Mouse (Mus musculus): ENCODE results near the gene Setd1b. TPM values are rescaled to one million over a fixed set of nuclear protein-coding genes. Genes with fewer than 3 reads are reported as not detected.
A peak's percentile ranks its signal among the peaks of the same experiment; 100 is the strongest.

Gene Setd1b
- polyA plus RNA-seq, 1 experiment from 2014 or later = 12.5 TPM

GRCm38 (mm10) chr5:123137044-123137909 is 4.7 kb upstream of the Setd1b start:
- H3K4me2 ChIP-seq (ENCODE audit: low read length) = peak overlapping the region; percentile 99
- H3K36me3 ChIP-seq (ENCODE audit: control insufficient read depth, insufficient read depth) = peaks cover 2% of the 10 kb centered on the region; the same call in 1 of the 2 replicates
- 1% methylated on average over 20 of the region's 20 CpGs for WGBS
- peak overlapping the region; percentile 63 for H3K4me3 ChIP-seq (replicated peaks; ENCODE audit: low read length)
- peaks cover 55% of the 10 kb centered on the region for H3K4me1 ChIP-seq (replicated peaks; ENCODE audit: control insufficient read depth, insufficient read depth, low read length)
- no peak for ATAC-seq
- no peaks in the 10 kb centered on the region for H3K27me3 ChIP-seq (replicated peaks; ENCODE audit: control insufficient read depth, insufficient read depth, low read length)
- H3K9ac ChIP-seq (replicated peaks; ENCODE audit: low read depth, low read length) = peak overlapping the region; percentile 98
- H3K27ac ChIP-seq (ENCODE audit: low read length) = peak overlapping the region; percentile 100
- H3K9me3 ChIP-seq (ENCODE audit: control insufficient read depth, low read length) = no peaks in the 10 kb centered on the region

GRCm38 (mm10) chr5:123137910-123138229 is 4.1 kb upstream of the Setd1b start:
- Histone ChIP-seq H3K4me2 (ENCODE audit: low read length) (peak overlapping the region; percentile 99), H3K36me3 (ENCODE audit: control insufficient read depth, insufficient read depth) (peaks cover 2% of the 10 kb centered on the region; the same call in 1 of the 2 replicates), H3K27me3 (replicated peaks; ENCODE audit: control insufficient read depth, insufficient read depth, low read length) (no peaks in the 10 kb centered on the region), H3K9me3 (ENCODE audit: control insufficient read depth, low read length) (no peaks in the 10 kb centered on the region), H3K27ac (ENCODE audit: low read length) (peak overlapping the region; percentile 100), H3K4me3 (replicated peaks; ENCODE audit: low read length) (peak overlapping the region; percentile 63), H3K4me1 (replicated peaks; ENCODE audit: control insufficient read depth, insufficient read depth, low read length) (peaks cover 49% of the 10 kb centered on the region), H3K9ac (replicated peaks; ENCODE audit: low read depth, low read length) (peak overlapping the region; percentile 98)
- ATAC-seq = no peak
- WGBS = 2% methylated on average over 5 of the region's 6 CpGs

GRCm38 (mm10) chr5:123138230-123138911 is 3.6 kb upstream of the Setd1b start:
- Histone ChIP-seq H3K27me3 (replicated peaks; ENCODE audit: control insufficient read depth, insufficient read depth, low read length) (no peaks in the 10 kb centered on the region), H3K36me3 (ENCODE audit: control insufficient read depth, insufficient read depth) (peaks cover 2% of the 10 kb centered on the region; the same call in 1 of the 2 replicates), H3K27ac (ENCODE audit: low read length) (peak overlapping the region; percentile 100), H3K4me3 (replicated peaks; ENCODE audit: low read length) (peak overlapping the region; percentile 63), H3K9me3 (ENCODE audit: control insufficient read depth, low read length) (no peaks in the 10 kb centered on the region), H3K4me2 (ENCODE audit: low read length) (peak overlapping the region; percentile 99), H3K9ac (replicated peaks; ENCODE audit: low read depth, low read length) (peak overlapping the region; percentile 98), H3K4me1 (replicated peaks; ENCODE audit: control insufficient read depth, insufficient read depth, low read length) (peaks cover 45% of the 10 kb centered on the region)
- peak; percentile 6; the same call in 1 of the 2 replicates for ATAC-seq
- under 1% methylated on average over 38 of the region's 40 CpGs for WGBS

GRCm38 (mm10) chr5:123138953-123139721 is 2.9 kb upstream of the Setd1b start:
- Histone ChIP-seq H3K27ac (ENCODE audit: low read length) (peak overlapping the region; percentile 100), H3K27me3 (replicated peaks; ENCODE audit: control insufficient read depth, insufficient read depth, low read length) (no peaks in the 10 kb centered on the region), H3K9me3 (ENCODE audit: control insufficient read depth, low read length) (no peaks in the 10 kb centered on the region), H3K4me3 (replicated peaks; ENCODE audit: low read length) (peak overlapping the region; percentile 63), H3K9ac (replicated peaks; ENCODE audit: low read depth, low read length) (peak overlapping the region; percentile 98), H3K36me3 (ENCODE audit: control insufficient read depth, insufficient read depth) (no peaks in the 10 kb centered on the region; the same call in 1 of the 2 replicates), H3K4me1 (replicated peaks; ENCODE audit: control insufficient read depth, insufficient read depth, low read length) (peaks cover 44% of the 10 kb centered on the region), H3K4me2 (ENCODE audit: low read length) (peak overlapping the region; percentile 99)
- under 1% methylated on average over 39 of the region's 39 CpGs for WGBS
- ATAC-seq = peak; percentile 16

- Histone ChIP-seq H3K36me3 (ENCODE audit: control insufficient read depth, insufficient read depth) (no peaks in the 10 kb centered on the region), H3K4me1 (replicated peaks; ENCODE audit: control insufficient read depth, insufficient read depth, low read length) (peaks cover 44% of the 10 kb centered on the region), H3K27ac (ENCODE audit: low read length) (peak overlapping the region; percentile 100), H3K27me3 (replicated peaks; ENCODE audit: control insufficient read depth, insufficient read depth, low read length) (no peaks in the 10 kb centered on the region), H3K9me3 (ENCODE audit: control insufficient read depth, low read length) (no peaks in the 10 kb centered on the region), H3K4me2 (ENCODE audit: low read length) (peak overlapping the region; percentile 99), H3K9ac (replicated peaks; ENCODE audit: low read depth, low read length) (peak overlapping the region; percentile 98), H3K4me3 (replicated peaks; ENCODE audit: low read length) (peak overlapping the region; percentile 63)
- no peak for ATAC-seq
- WGBS = under 1% methylated on average over 28 of the region's 28 CpGs
Measured at GRCm38 (mm10) chr5:123139722-123140627, 2.0 kb upstream of the Setd1b start.

- Histone ChIP-seq H3K4me3 (replicated peaks; ENCODE audit: low read length) (peak overlapping the region; percentile 84), H3K4me1 (replicated peaks; ENCODE audit: control insufficient read depth, insufficient read depth, low read length) (peaks cover 44% of the 10 kb centered on the region), H3K27me3 (replicated peaks; ENCODE audit: control insufficient read depth, insufficient read depth, low read length) (no peaks in the 10 kb centered on the region), H3K27ac (ENCODE audit: low read length) (peak overlapping the region; percentile 97), H3K4me2 (ENCODE audit: low read length) (peak overlapping the region; percentile 77), H3K9ac (replicated peaks; ENCODE audit: low read depth, low read length) (peak overlapping the region; percentile 99), H3K36me3 (ENCODE audit: control insufficient read depth, insufficient read depth) (no peaks in the 10 kb centered on the region), H3K9me3 (ENCODE audit: control insufficient read depth, low read length) (no peaks in the 10 kb centered on the region)
- WGBS = 0% methylated on average over 31 of the region's 31 CpGs
- ATAC-seq = peak; percentile 75
Measured at GRCm38 (mm10) chr5:123140694-123141554, 1.1 kb upstream of the Setd1b start.

- no peaks in the 10 kb centered on the region; the same call in 1 of the 2 replicates for H3K36me3 ChIP-seq (ENCODE audit: control insufficient read depth, insufficient read depth)
- H3K27ac ChIP-seq (ENCODE audit: low read length) = peak overlapping the region; percentile 97
- peaks cover 40% of the 10 kb centered on the region for H3K4me1 ChIP-seq (replicated peaks; ENCODE audit: control insufficient read depth, insufficient read depth, low read length)
- peak overlapping the region; percentile 99 for H3K9ac ChIP-seq (replicated peaks; ENCODE audit: low read depth, low read length)
- no peak; the same call in 1 of the 2 replicates for ATAC-seq
- no peaks in the 10 kb centered on the region for H3K9me3 ChIP-seq (ENCODE audit: control insufficient read depth, low read length)
- H3K4me3 ChIP-seq (replicated peaks; ENCODE audit: low read length) = peak overlapping the region; percentile 84
- no peaks in the 10 kb centered on the region for H3K27me3 ChIP-seq (replicated peaks; ENCODE audit: control insufficient read depth, insufficient read depth, low read length)
- under 1% methylated on average over 37 of the region's 38 CpGs for WGBS
- peak overlapping the region; percentile 77 for H3K4me2 ChIP-seq (ENCODE audit: low read length)
Measured at GRCm38 (mm10) chr5:123141555-123142160, 335 bp upstream of the Setd1b start.

Measured in forebrain, embryonic 16.5 days (tissue).